Mouse (Mus musculus) forebrain, postnatal 0 days (tissue): ENCODE data around the gene Manbal. TPM values are rescaled to one million over a fixed set of nuclear protein-coding genes. Genes with fewer than 3 reads are reported as not detected.

Source experiments
- ATAC-seq: fragments of 200-750 bp; cut with Nextera tagmentation; 2 replicates; pipeline ENCODE4 v1.8.0; 2017; ENCODE audit warnings: mild to moderate bottlenecking, moderate library complexity
- DNase-seq: peaks from one replicate; pipeline ENCODE4 v3.0.0-alpha.2; 2015
- H3K27ac ChIP-seq: fragments of 300-500 bp; sonication (generic); 2 replicates; pipeline ENCODE4 v1.5.1; 2014; ENCODE audit warnings: low read depth, mild to moderate bottlenecking, antibody characterized with exemption, low read length, moderate library complexity, mixed read lengths
- H3K27me3 ChIP-seq: fragments of 300-500 bp; sonication (generic); 2 replicates; pipeline ENCODE4 v1.6.1; 2014; ENCODE audit warnings: mild to moderate bottlenecking, low read length, mixed read lengths; ENCODE audit not compliant: insufficient read depth
- H3K36me3 ChIP-seq: fragments of 300-500 bp; sonication (generic); 2 replicates; pipeline ENCODE4 v1.6.1; 2014; ENCODE audit warnings: mild to moderate bottlenecking, moderate library complexity; ENCODE audit not compliant: insufficient read depth
- H3K4me1 ChIP-seq: fragments of 300-500 bp; sonication (generic); 2 replicates; pipeline ENCODE4 v1.6.1; 2014; ENCODE audit warnings: antibody characterized with exemption; ENCODE audit not compliant: insufficient read depth
- H3K4me2 ChIP-seq: fragments of 300-500 bp; sonication (generic); 2 replicates; pipeline ENCODE4 v1.6.1; 2014; ENCODE audit warnings: low read depth, mild to moderate bottlenecking, moderate library complexity
- H3K4me3 ChIP-seq: fragments of 300-500 bp; sonication (generic); 2 replicates; pipeline ENCODE4 v1.5.1; 2014; ENCODE audit warnings: low read depth, low read length, mixed read lengths
- H3K9ac ChIP-seq: fragments of 300-500 bp; sonication (generic); 2 replicates; pipeline ENCODE4 v1.6.1; 2014; ENCODE audit warnings: mild to moderate bottlenecking
- H3K9me3 ChIP-seq: fragments of 300-500 bp; sonication (generic); 2 replicates; pipeline ENCODE4 v1.6.1; 2016; ENCODE audit warnings: low read length
- CTCF ChIP-seq: sonication (generic); IDR thresholded peaks from 2 replicates; pipeline ENCODE4 v1.5.1; 2016; ENCODE audit warnings: antibody characterized with exemption, control low read depth, low read depth
- WGBS: fragments of 180-500 bp; shearing (Covaris S2); extraction: QIAGEN DNeasy Blood & Tissue Kit; methylation state at CpG from one replicate; pipeline ENCODE4 v1.1.7; 2014; 5-methylcytosine and 5-hydroxymethylcytosine counted together
- polyA plus RNA-seq: library from polyadenylated mRNA; unstranded; fragments of >200 nt; fragmentation: Nextera tagmentation; extraction: Ambion mirVana; gene quantifications from 2 replicates; pipeline ENCODE4 v1.2.1, GENCODE M21; 2015
- total RNA-seq: library from RNA; depleted of rRNA; stranded (reverse); fragments of >200 nt; gene quantifications from 2 replicates; pipeline ENCODE4 v1.2.3, GENCODE M21; 2014

Manbal gene
- total and polyA plus RNA-seq, 2 experiments from 2014 or later: 73.6 to 139 TPM

GRCm38 (mm10) chr2:157347361-157348159, 19.8 kb upstream of the Manbal start, which contains the start of gene Ghrh:
Ghrh (minus strand) TSS chr2:157347506.
- Histone ChIP-seq H3K4me3 (no peak within 1 kb of the TSS), H3K4me1 (peaks cover 26% of the 10 kb centered on the region), H3K27me3 (no peaks in the 10 kb centered on the region), H3K4me2 (0 out of 2 replicates have a peak within 1 kb of the TSS, but pooled peaks have one; percentile 13), H3K36me3 (no peaks in the 10 kb centered on the region), H3K9ac (peak within 1 kb of the TSS; percentile 33), H3K9me3 (no peaks in the 10 kb centered on the region), H3K27ac (peak within 1 kb of the TSS; percentile 84)
- ATAC-seq: peak; percentile 83
- no peak for TF ChIP-seq CTCF
- DNase-seq: peak; percentile 78
- WGBS: 15% methylated on average over 26 of the region's 26 CpGs

DNA sequence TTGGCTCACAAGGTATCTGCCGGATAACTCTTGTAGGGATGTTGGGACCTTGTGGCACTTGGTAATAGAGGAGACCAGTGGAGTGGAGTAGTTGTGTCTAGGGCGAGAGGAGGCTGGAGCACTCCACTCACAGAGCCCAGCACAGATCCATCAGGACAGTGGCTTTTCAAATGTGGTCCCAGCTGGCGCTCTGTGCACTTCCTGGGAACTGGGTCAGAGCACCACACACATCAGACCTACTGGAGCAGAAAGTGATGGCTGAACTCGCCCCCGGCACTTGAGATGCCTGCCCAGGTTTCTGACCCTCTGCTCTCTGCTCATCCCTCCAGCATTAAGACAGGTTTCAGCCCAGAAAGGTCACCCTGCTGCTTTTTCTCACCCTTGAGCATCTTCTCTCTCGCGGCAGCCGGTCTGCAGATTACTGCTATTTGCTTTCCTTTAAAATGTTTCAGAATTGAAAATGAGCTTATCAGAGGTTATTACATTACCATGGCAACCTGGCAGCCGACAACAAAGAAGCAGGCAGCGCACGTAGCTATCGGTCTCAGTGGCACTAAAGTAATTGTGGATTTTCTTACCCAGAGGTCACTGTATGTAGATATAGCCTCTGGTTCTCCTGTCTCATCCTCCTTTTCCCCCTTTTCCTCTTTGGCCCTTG, 18.1 kb upstream of the Manbal start:
- Histone ChIP-seq H3K9me3 (no peaks in the 10 kb centered on the region), H3K4me3 (no peak overlapping the region), H3K9ac (no peak overlapping the region), H3K4me2 (peak overlapping the region; percentile 1; the same call in 1 of the 2 replicates), H3K27ac (peak overlapping the region; percentile 75), H3K36me3 (no peaks in the 10 kb centered on the region), H3K4me1 (peaks cover 26% of the 10 kb centered on the region), H3K27me3 (no peaks in the 10 kb centered on the region)
- ATAC-seq: peak; percentile 52; the same call in 1 of the 2 replicates
- 26% methylated on average over 12 of the region's 12 CpGs for WGBS
- peak; percentile 77 for DNase-seq
- TF ChIP-seq CTCF: no peak

DNA sequence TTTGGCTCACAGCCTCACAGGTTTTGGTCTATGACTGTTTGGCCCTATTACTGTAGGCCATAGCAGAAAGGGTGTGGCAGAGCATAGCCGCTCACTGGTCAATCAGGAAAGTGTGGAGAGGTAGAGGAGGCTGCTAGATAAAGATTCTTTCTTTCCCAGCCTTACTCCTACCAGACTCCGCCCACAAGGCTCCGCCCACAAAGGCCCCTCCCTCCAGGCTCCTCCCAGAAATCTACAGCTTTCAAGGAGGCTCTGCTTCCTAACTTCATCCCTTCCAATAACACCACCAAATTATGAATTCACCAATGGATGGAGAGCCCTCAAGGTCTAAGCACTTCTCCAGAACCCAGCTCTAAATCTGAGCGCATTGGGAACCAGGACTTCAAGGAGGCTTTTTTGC, 14.2 kb upstream of the Manbal start:
- H3K9ac ChIP-seq: no peak overlapping the region
- no peak overlapping the region for H3K27ac ChIP-seq
- H3K9me3 ChIP-seq: no peaks in the 10 kb centered on the region
- no peak for TF ChIP-seq CTCF
- ATAC-seq: no peak
- H3K4me1 ChIP-seq: peaks cover 15% of the 10 kb centered on the region
- no peak overlapping the region for H3K4me2 ChIP-seq
- no peaks in the 10 kb centered on the region for H3K36me3 ChIP-seq
- no peak for DNase-seq
- H3K27me3 ChIP-seq: no peaks in the 10 kb centered on the region
- WGBS: 85% methylated on average over 4 of the region's 4 CpGs
- no peak overlapping the region for H3K4me3 ChIP-seq

GRCm38 (mm10) chr2:157354106-157354505, 13.3 kb upstream of the Manbal start:
- Histone ChIP-seq H3K9me3 (no peaks in the 10 kb centered on the region), H3K4me3 (no peak overlapping the region), H3K4me1 (peaks cover 8% of the 10 kb centered on the region; the same call in 1 of the 2 replicates), H3K27ac (no peak overlapping the region), H3K9ac (no peak overlapping the region), H3K27me3 (no peaks in the 10 kb centered on the region), H3K36me3 (no peaks in the 10 kb centered on the region), H3K4me2 (no peak overlapping the region)
- 37% methylated on average over 3 of the region's 3 CpGs for WGBS
- ATAC-seq: 0 out of 2 replicates have a peak, but pooled peaks have one; percentile 29
- TF ChIP-seq CTCF: no peak
- DNase-seq: no peak

- no peaks in the 10 kb centered on the region for H3K36me3 ChIP-seq
- H3K27me3 ChIP-seq: no peaks in the 10 kb centered on the region
- H3K9ac ChIP-seq: no peak overlapping the region
- no peaks in the 10 kb centered on the region for H3K9me3 ChIP-seq
- ATAC-seq (no peak), DNase-seq (no peak)
- H3K27ac ChIP-seq: no peak overlapping the region
- WGBS: 88% methylated on average over 5 of the region's 5 CpGs
- H3K4me2 ChIP-seq: no peak overlapping the region
- no peak for TF ChIP-seq CTCF
- H3K4me1 ChIP-seq: no peaks in the 10 kb centered on the region
- H3K4me3 ChIP-seq: no peak overlapping the region
Observed at GRCm38 (mm10) chr2:157360028-157360427, 7.4 kb upstream of the Manbal start.

GRCm38 (mm10) chr2:157363031-157363430, 4.4 kb upstream of the Manbal start:
- TF ChIP-seq CTCF: no peak
- DNase-seq (no peak), ATAC-seq (no peak)
- 0 out of 2 replicates have a peak, but pooled peaks cover 6% of the 10 kb centered on the region for H3K4me1 ChIP-seq
- no peak overlapping the region for H3K4me3 ChIP-seq
- no peak overlapping the region for H3K27ac ChIP-seq
- WGBS: 92% methylated on average over 3 of the region's 3 CpGs
- H3K9ac ChIP-seq: no peak overlapping the region
- no peaks in the 10 kb centered on the region for H3K9me3 ChIP-seq
- H3K36me3 ChIP-seq: no peaks in the 10 kb centered on the region
- no peaks in the 10 kb centered on the region for H3K27me3 ChIP-seq
- no peak overlapping the region for H3K4me2 ChIP-seq

- no peak for TF ChIP-seq CTCF
- Histone ChIP-seq H3K9ac (peak overlapping the region; percentile 92; the same call in 1 of the 2 replicates), H3K9me3 (no peaks in the 10 kb centered on the region), H3K4me2 (peak overlapping the region; percentile 80), H3K27ac (peak overlapping the region; percentile 91; the same call in 1 of the 2 replicates), H3K4me1 (peaks cover 10% of the 10 kb centered on the region; the same call in 1 of the 2 replicates), H3K4me3 (no peak overlapping the region), H3K36me3 (no peaks in the 10 kb centered on the region), H3K27me3 (no peaks in the 10 kb centered on the region)
- no peak for ATAC-seq
- 86% methylated on average over 9 of the region's 9 CpGs for WGBS
- DNase-seq: no peak
Observed at GRCm38 (mm10) chr2:157366762-157367161, 632 bp upstream of the Manbal start.
